Mouse (Mus musculus) heart, adult 9 months (tissue): ENCODE data around the gene Gpr141.
A peak's percentile ranks its signal among the peaks of the same experiment; 100 is the strongest.
"Not testable (repeated sequence)": the region's sequence is repeated elsewhere in the genome, so short reads cannot be mapped to it uniquely, and the experiment has no call there.

Experiments used
- DNase-seq, 2 experiments: peaks; one replicate each; pipeline ENCODE4 v3.0.0; 2022; ENCODE audit warnings: low spot score in 2 of 2

Gene Gpr141

DNA sequence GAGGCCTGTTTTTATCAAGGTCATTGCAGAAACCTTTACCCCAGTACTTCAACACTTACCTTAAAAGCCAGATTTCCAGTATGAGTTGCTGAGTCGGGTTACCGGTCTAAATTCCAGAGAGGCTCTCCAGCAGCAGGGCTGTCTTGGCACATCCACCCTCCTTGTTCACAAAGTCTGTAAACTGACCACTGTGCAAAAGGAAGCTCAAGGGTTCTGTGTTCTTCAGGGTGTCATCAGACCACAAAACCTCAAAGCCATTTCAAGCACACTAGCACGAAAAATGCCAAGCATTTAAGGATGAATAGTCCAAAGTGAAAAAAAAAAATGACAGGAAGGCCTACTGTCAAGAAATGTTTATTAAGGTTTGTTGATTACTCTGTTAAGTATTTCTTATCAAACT is at the start of gene Gpr141:
TSS of gene Gpr141 (minus strand) at position 187 of the 400 bp plus-strand sequence.
- DNase-seq, result no peak

DNA sequence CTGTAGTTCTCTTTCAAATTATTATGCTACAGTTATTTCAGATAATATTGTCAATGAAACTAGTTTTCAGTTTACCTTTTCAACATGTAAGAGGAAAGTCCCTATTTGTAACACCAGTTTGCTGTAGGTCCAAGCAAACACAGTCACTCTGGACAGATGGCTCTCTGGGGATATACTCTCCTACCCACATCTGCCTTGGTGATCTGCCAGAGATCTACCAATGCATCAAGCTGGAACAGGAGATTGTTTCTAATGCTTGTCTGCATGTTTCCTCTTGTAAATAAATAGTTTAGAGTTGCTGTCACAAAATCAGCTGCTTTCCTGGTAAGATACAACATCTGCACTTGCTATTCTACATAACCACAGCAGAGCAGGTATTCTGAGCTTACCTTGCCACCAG is 40.2 kb upstream of the Gpr141 start:
- no peak for DNase-seq

DNA sequence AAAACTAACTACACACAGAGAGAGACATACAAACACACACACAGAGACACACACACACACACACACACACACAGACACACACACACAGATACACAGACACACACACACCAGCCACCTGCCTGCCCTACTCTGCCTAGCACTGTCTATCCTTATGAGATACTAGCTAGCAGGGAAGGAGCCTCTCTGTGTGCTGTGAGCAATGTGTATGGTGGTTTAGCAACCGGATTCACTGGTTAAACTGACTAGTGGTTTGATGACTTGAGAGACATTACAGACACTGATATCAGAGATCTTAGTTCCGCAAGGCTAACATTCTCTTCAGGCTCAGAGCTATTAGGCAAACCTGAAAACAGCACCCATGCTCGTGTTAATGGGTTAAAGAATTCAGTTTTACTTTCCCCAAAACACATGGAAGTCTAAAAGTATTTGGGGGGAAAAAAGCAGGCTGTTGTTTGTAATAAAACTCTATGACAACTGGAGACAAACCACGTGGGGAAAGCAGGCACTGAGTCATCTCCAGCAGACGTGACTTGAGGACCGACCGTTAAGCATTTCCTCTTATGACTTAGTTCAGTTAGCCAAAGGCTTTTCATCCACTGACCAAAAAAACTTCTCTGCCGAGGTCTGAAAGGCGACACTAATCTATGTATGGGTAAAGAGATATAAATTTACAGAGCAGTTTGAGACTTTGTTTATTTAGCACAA is 30.7 kb upstream of the Gpr141 start:
- peak in 1 of 2 experiments; percentile 12 for DNase-seq

DNA sequence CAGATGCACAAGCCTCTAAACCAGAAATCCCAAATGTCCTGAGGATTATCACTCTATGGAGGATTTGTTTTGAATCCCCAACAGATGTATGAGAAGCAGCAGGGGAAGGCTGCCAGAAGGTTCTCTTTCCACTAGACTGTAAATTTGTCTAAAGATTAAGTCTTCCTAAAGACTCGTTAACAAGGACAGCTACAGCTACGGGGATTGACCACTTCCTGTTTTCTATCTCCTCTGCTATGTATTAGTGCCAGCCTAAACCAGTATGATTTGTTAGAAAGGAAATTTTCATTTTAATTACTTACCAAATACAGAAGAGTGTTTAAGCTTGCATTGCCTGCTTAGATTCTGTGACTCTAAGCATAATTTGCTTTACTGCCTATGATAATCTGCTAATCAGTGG is 30.0 kb upstream of the Gpr141 start:
- no peak for DNase-seq

DNA sequence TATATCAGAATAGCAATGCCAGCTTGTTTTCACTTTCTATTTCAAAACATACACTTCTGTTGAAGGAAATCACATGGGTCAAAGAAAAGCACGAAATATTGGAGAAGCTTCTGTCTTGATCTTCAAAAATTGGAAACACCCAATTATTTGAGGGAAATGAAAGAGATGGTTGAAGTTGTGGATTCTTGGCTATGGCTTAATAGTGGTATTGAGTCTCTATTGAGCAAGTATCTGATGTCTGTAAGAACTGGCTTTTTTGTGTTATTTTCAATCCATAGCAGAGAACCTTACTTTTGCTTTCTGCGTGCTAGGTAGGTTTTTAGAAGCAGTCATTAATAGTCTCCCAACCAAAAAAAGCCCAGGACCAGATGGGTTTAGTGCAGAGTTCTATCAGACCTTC is 19.4 kb upstream of the Gpr141 start:
- DNase-seq, result no peak

DNA sequence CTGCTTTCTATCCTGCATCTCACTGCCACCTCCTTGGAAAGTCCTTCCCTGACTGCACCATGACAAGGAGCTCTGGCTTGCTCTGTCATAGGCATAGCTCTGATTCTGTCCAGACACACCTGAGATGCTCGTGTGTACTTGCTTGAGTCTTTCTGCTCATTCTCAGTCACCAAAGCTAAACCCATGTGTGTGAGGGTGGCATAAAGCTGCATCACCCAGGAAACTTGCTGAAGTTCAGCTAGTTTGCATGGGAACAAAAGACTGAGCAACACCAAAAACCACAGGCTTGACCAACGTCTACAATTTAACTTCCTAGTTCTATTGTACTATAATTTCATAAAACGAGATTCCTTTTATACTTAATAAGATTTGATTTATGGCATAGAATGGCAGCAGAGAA is 18.6 kb upstream of the Gpr141 start:
- no peak for DNase-seq

DNA sequence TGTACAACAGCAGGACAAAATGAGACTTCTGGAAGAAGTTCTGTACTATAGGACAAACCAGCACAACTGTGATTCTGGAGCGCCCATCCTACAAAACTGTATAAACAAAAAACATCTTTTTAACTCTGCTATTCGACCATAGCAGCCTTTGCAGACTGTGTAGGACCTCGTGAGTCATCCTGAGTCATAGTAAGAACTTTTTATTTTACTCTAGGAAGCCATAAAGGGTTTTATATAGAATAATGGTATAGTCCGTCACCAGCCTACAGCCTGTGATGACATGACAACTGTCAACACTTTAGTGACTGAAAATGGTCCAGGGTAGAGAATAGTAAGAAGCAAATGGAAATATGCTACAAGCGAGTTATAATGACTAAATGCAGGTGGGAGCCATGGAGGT is 17.6 kb upstream of the Gpr141 start:
- DNase-seq, result no peak

DNA sequence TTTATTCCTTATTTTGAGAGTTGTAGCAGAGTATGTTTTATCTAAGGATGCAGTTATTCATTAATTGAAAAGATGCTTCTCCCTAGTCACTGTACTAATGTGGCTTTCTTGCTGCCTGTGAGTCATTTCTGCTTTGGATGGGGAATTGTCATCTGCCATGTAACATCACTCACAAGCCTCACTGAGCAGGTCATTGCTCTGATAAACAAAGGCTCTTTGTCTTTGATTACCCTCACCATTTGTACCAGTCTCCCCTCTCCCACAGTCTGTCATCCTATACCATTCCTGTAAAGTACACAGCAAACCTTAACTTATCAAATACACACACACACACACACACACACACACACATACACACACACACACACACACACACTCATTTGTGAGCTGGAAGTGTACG is 16.1 kb upstream of the Gpr141 start:
- no peak for DNase-seq

DNA sequence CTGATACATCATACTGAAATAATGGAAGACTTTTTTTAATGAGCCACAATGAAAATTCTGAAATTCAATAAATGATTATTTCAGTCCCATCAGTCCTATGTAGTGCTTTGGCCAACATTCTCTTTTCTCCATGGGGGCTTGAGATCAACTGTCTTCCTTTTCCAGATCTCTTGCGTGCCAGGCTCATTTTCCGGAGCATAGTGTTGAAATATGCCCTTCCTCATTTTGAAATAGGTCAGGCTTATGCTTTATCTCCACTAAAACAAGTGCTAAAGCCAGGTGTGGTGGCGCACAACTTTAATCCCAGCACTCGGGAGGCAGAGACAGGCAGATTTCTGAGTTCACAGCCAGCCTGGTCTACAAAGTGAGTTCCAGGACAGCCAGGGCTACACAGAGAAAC is 6.5 kb upstream of the Gpr141 start:
- no peak for DNase-seq

DNA sequence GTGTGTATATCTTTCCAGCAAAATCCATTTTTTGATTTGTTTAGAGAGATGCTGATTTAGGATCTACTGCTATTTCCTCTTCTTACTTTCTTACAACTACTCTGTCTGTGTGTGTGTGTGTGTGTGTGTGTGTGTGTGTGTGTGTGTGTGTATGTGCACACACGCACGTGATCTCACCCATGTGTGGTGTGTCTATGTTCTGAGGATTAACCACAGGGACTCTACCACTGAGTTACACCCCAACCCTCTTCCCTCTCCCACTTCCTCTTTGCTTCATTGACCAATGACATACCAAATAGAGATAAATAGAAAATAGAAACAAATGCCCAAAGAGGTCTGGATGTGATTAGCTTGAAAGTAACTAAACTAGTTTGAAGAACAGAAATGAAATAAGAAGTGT is 4.0 kb upstream of the Gpr141 start:
- DNase-seq, result peak in 1 of 2 experiments; percentile 3

DNA sequence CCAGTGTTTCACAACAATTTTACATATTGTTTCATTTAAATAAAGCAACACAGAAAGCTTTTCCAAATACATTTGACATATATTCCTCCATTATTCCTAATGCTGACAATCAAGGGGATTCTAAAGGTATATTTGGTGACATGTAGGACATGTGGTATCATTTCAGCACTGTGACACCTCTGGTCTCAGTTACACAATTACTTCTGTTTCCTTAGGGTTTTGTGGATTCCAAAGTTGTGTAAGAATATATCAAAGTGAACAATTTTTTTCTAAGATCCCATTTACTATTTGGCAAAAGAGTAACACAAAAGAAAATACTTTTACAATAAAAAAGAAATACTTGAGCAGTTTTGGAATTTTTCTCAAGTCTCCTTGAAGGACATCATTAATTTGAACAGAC is 2.4 kb downstream of the Gpr141 start:
- DNase-seq, result no peak

DNA sequence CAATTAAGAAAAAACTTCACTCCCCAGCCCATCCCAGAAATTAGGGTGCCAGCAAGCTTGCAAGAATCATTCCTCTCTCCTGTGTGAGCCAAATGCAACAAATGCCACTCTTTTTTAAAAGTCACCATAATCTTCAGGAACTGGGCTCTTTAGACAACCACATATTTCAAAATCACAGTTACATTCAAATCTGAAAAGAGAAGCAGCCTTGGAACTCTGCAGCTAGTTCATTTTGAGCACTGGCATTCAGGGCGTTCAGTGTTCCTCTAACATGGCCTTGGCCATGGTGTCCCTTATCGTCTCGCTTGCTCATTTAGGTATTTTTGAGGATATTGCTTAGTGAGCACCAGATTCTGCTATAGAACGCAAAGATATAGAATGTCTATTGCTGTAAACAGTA is 4.1 kb downstream of the Gpr141 start:
- no peak for DNase-seq

DNA sequence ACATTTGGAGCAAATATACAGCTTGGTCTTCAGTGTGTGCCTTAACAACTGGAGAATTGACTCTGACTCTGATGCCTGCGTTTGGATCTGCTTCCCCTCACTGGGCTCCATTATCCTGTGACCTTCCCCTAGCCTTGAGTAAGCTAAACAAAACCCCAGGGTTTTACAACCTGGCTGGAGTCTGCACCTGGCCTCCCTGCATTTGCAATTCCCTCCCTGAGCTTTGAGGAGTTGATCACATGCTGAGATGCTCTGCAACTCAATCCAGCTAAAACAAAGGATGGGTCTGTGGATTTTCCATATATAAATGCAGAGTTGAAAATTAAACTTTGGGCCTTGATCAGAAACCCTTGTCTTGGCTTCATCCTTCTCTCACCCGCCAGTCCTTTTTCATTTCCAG is 4.8 kb downstream of the Gpr141 start:
- DNase-seq, result no peak

DNA sequence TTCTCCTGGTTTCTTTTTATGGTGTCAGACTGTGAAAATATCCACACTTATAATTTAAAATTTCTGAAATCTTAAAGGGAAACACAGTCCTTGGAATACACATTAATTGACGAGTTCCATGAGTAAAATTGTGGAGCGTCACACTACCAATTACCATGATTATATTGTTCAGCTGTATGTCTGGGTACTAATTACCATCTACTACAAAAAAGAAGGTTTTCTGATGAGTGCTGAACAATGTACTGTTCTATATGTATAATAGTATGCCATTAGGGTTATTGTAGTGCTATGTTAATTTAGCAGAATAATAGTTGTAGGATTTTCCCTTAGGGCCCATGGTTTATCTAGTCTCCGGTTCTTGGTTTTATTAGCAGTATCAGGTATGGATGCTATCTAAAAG is 29.1 kb downstream of the Gpr141 start:
- DNase-seq, result no peak

DNA sequence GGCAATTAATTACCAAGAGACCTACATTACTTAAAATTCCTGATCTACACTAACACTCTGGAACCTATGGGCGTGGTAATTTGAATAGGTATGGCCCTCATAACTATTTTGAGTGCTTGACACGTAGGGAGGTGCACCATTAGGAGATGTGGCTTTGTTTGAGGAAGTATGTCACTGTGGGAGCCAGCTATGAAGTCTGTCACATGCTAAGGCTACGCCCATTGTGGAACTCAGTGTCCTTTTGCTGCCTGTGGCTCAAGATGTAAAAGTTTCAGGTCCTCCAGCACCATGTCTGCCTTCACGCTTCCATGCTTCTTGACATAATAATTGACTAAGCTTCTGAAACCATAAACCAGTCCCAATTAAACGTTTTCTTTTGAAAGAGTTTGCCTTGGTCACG is 29.6 kb downstream of the Gpr141 start:
- DNase-seq, result no peak

DNA sequence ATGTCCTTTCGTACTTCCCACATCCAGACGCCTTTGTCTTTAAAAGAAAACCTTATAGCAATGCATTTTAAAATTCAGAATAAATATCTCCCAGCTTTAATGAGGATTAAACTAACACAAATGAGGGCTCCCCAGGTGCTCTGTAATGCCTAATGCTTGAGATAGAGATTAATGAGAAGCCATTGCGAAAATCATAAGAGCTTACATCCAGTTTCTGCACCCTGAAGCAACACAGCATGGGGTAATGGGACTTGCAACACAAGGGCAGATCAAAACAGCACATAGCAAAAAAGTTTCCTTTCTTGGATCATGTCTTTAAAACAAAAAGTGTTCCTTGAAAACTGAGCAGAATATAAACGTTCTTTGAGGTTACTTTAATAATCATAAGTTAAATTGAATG is 30.3 kb downstream of the Gpr141 start:
- no peak for DNase-seq

DNA sequence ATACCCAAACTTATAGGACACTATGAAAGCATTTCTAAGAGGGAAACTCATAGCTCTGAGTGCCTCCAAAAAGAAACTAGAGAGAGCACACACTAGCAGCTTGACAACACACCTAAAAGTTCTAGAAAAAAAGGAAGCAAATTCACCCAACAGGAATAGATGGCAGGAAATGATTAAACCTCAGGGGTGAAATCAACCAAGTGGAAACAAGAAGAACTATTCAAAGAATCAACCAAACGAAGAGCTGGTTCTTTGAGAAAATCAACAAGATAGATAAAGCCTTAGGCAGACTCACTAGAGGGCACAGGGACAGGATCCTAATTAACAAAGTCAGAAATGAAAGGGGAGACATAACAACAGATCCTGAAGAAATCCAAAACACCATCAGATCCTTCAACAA is 36.1 kb downstream of the Gpr141 start:
- not testable (repeated sequence) for DNase-seq

DNA sequence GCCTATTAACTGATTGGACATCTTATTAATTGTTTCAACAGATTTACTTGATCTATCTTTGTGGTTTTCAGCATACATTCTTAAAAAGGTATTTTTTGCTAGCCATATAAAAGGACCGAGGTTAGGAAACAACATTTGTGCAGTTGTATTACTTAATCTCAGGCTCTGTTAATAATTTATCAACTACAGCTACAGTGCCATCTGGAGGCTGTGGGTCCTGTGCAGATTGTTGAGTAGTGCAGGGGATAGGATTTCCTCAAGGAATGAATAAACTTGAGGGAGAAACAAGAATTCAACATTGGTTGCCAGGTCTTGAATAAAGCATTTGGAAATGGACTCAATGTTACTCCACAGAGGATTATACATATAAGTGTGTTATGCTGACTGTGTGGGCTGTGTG is 53.9 kb downstream of the Gpr141 start:
- DNase-seq, result no peak

DNA sequence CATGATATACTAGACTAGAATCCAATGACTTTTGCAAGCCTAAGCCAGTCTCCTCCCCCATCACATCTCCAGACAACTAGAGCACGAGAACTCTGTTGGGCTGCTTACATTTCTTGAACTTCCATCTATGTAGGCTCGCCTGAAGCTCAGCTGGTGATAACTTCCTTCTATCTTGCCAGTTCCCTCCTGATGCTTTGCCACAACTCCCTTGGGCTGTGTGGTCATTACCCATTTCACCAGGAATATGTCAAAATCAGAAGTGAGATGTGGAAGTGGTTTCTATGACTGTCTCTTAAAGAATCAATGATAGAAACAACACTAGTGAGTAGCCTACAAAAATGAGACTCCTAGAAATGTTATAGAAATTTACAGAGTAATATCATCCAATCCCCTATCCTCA is 56.9 kb downstream of the Gpr141 start:
- no peak for DNase-seq

DNA sequence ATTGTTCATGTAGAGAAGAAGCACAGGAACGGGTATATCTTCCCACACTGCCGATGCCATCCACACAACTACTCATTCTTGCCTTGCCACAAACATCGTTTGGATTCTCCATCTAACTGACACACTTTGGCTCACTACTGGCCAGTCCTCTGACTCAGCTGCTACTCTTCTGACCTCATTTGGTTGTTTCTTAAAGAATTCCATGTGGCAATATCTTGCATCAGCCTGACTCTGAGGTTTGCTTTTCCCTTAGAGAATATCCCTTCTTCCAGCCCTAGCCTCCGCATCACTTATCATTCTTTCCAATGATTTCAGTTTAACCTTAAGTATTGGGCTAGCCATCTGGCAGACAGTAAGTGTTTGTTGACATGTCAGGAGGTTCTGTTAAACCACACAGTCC is 59.8 kb downstream of the Gpr141 start:
- DNase-seq, result no peak

DNA sequence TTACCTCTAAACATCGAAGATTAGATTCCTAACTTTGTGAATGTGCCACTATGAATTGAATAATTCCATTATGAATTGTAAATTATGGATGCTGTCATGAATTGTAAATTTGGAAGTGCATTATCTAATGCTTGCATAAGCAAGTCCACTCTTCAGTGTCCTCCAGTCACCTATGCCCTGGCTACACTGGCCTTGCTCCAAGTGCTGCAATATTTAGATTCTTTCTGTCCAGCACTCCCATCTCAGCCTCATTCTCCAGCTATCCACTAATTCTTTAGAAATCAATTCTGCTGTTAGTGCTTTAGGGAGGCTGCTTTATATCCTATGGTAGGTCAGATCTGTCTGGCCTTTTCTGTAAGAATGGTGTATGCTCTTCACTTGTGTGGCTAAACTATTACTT is 60.8 kb downstream of the Gpr141 start:
- DNase-seq, result no peak

DNA sequence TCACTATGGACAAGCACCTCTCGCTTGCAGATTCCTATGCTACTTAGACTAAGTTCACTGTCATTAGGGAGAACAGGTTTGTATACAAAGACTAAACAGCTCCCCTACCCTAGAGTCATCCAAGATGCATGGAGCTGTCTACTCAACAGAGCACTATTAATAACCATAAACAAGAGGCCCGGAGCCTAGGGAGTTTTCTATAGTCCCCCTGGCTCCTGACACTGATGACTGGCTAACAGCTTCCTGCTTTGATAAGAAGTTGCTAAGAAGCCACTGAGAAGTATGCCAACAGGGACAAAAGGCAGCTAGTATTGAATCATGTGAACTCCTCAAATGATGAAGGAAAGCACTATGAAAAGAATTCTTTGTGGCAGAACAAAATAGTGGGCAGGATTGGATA is 78.3 kb downstream of the Gpr141 start:
- DNase-seq, result peak in 1 of 2 experiments; percentile 45

DNA sequence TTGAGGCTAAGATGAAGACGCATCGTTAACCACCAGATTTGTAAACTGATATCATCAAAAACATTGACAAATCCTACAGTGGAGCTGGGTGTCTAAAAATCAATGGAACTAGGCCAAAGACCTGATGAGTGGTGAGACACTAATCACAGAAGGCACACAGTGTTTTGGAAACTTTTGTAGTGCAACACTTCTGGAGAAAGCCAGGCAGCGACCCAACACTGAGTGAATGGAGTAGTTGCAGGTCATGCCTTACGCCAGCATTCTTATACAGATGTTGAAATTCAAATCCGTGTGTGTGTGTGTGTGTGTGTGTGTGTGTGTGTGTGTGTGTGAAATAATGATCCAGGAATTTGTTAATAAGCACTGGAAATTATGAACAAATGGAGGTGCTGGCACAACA is 79.5 kb downstream of the Gpr141 start:
- DNase-seq, result peak; percentile 23 to 31

DNA sequence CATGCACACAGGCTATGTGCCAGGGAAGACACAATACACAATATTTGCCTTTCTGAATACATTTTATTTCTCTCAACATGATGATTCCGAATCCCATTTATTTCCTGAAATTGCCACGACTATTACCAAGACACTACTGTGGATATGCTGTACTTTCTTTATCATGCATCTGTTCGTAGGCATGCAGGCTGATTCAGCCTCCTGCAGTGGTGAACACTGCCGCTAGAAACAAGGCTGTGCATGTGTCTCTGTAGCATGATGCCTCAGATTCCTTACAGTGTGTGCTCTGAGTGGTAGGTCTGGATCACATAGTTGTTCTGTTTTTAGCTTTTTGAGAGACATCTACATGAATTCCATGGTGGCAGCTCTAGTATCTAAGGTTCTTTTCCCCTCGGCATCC is 89.5 kb downstream of the Gpr141 start:
- DNase-seq, result no peak
